Mouse (Mus musculus): ENCODE results near the gene Ddx56. TPM values are rescaled to one million over a fixed set of nuclear protein-coding genes. Genes with fewer than 3 reads are reported as not detected.
A peak's percentile ranks its signal among the peaks of the same experiment; 100 is the strongest.

Gene Ddx56
- 17.4 and 19.5 TPM in 2 replicates for polyA plus RNA-seq (2012; rRNA removed)

DNA sequence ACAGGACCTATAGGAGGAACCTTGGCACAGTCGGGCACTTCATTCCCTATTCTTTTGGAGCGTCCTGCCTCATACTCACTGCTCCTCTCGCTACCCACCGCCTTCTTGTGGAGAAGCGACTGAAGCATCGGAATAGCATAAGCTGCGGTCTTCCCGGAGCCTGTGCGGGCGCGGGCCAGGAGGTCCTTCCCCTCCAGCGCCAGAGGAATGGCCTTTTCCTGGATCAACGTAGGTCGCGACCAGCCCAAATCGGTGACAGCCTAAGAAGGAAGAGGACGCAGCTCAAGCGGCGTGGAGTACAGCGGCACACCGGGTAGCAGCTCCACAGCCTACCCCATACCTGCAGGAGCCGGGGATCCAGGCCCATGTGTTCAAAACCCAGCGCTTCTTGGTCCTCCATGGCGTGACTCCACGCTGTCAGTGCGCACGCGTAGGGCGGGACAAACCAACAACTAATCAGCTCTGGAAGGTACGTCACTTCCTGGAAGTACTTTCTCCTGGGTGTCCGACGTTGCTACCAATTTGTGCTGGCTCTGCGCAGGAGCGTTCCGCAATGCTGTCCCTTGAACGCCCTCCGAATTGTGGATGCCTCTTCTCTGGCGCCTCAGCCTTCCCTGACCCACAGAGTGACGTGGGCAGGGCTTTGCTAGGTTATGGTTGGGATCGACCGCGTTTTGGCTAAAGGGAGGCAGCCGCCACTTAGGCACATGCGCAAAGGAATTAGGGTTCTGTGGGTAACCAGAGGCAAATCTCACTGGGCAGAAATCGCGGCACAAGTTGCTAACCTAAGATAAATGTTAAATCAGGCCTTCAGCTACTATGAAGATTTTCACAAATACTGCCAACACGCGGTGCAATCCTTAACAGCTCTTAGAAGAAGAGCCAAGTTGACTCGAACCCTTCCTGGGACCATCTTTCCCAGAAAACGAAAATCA, at the start of gene Ddx56:
Gene Ddx56, minus strand, starts transcription at position 453 of the 935 bp plus-strand sequence.
- TF ChIP-seq CTCF (IDR thresholded peaks at IDR 0.05; ENCODE audit: extremely low read depth, insufficient read depth, insufficient read length, insufficient replicate concordance) = no peak
- peak; percentile 63 for TF ChIP-seq POLR2A (IDR thresholded peaks at IDR 0.05; ENCODE audit: low read depth, low read length)
- peaks cover 29% of the 10 kb centered on the region for H3K36me3 ChIP-seq (ENCODE audit: control insufficient read depth, insufficient read depth, low read length)
- H3K4me3 ChIP-seq (ENCODE audit: extremely low read depth, insufficient read depth, insufficient read length) = peak within 1 kb of the TSS; percentile 85
- H3K27me3 ChIP-seq (ENCODE audit: control insufficient read depth, insufficient read depth, low read length) = no peaks in the 10 kb centered on the region
- WGBS = 1% methylated on average over 50 of the region's 50 CpGs
- H3K27ac ChIP-seq (ENCODE audit: insufficient read depth, low read length) = peak within 1 kb of the TSS; percentile 84
- peaks cover 6% of the 10 kb centered on the region; the same call in 1 of the 2 replicates for H3K4me1 ChIP-seq (ENCODE audit: control insufficient read depth, insufficient read depth, insufficient read length)
- peak; percentile 86 to 91 for DNase-seq (ENCODE audit: low read depth in 1 of 2, low spot score in 2 of 2)

- H3K27ac ChIP-seq (ENCODE audit: insufficient read depth, low read length) = no peak overlapping the region
- no peaks in the 10 kb centered on the region for H3K4me1 ChIP-seq (ENCODE audit: control insufficient read depth, insufficient read depth, insufficient read length)
- 96% methylated on average over 11 of the region's 11 CpGs for WGBS
- no peaks in the 10 kb centered on the region for H3K27me3 ChIP-seq (ENCODE audit: control insufficient read depth, insufficient read depth, low read length)
- no peak overlapping the region for H3K4me3 ChIP-seq (ENCODE audit: extremely low read depth, insufficient read depth, insufficient read length)
- H3K36me3 ChIP-seq (ENCODE audit: control insufficient read depth, insufficient read depth, low read length) = peaks cover 37% of the 10 kb centered on the region
- TF ChIP-seq POLR2A (IDR thresholded peaks at IDR 0.05; ENCODE audit: low read depth, low read length) = no peak
- TF ChIP-seq CTCF (IDR thresholded peaks at IDR 0.05; ENCODE audit: extremely low read depth, insufficient read depth, insufficient read length, insufficient replicate concordance) = no peak
- no peak for DNase-seq (ENCODE audit: low read depth in 1 of 2, low spot score in 2 of 2)
Measured at GRCm38 (mm10) chr11:6316821-6317220, 49.2 kb upstream of the Ddx56 start.

DNA sequence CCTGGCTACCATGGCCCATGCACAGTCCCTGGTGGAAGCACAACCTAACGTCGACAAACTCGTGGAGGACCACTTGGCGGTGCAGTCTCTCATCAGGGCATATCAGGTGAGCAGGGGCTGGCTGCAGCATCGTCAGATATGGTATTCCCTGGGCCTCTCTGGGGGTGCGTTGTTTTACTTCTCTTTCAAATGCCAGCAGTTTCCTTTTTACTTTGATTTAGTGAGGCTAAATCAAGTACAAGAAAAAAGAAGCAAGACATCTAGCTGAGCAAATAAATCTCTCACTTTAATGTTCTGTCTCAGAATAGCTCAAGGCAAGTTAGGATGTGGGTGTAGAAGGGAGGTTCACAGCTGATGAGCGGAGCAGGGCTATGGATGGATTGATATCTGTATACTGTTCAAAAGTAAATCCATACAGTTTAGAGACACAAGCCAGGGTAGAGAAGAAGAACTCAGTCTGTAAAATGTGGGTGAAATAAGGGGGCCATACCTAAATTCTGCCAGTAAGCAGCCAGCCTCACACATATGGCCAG, 46.4 kb upstream of the Ddx56 start:
- Histone ChIP-seq H3K4me1 (ENCODE audit: control insufficient read depth, insufficient read depth, insufficient read length) (no peaks in the 10 kb centered on the region), H3K36me3 (ENCODE audit: control insufficient read depth, insufficient read depth, low read length) (peaks cover 37% of the 10 kb centered on the region), H3K27me3 (ENCODE audit: control insufficient read depth, insufficient read depth, low read length) (no peaks in the 10 kb centered on the region), H3K27ac (ENCODE audit: insufficient read depth, low read length) (no peak overlapping the region), H3K4me3 (ENCODE audit: extremely low read depth, insufficient read depth, insufficient read length) (no peak overlapping the region)
- TF ChIP-seq POLR2A (IDR thresholded peaks at IDR 0.05; ENCODE audit: low read depth, low read length) (no peak), CTCF (IDR thresholded peaks at IDR 0.05; ENCODE audit: extremely low read depth, insufficient read depth, insufficient read length, insufficient replicate concordance) (no peak)
- DNase-seq (ENCODE audit: low read depth in 1 of 2, low spot score in 2 of 2) = no peak
- WGBS = 61% methylated on average over 7 of the region's 7 CpGs

- WGBS = 87% methylated on average over 4 of the region's 4 CpGs
- no peak for TF ChIP-seq CTCF (IDR thresholded peaks at IDR 0.05; ENCODE audit: extremely low read depth, insufficient read depth, insufficient read length, insufficient replicate concordance)
- TF ChIP-seq POLR2A (IDR thresholded peaks at IDR 0.05; ENCODE audit: low read depth, low read length) = no peak
- Histone ChIP-seq H3K4me3 (ENCODE audit: extremely low read depth, insufficient read depth, insufficient read length) (no peak overlapping the region), H3K36me3 (ENCODE audit: control insufficient read depth, insufficient read depth, low read length) (peaks cover 6% of the 10 kb centered on the region), H3K4me1 (ENCODE audit: control insufficient read depth, insufficient read depth, insufficient read length) (no peaks in the 10 kb centered on the region), H3K27me3 (ENCODE audit: control insufficient read depth, insufficient read depth, low read length) (no peaks in the 10 kb centered on the region), H3K27ac (ENCODE audit: insufficient read depth, low read length) (no peak overlapping the region)
- DNase-seq (ENCODE audit: low read depth in 1 of 2, low spot score in 2 of 2) = no peak
Measured at GRCm38 (mm10) chr11:6308181-6308580, 40.6 kb upstream of the Ddx56 start.

- no peaks in the 10 kb centered on the region for H3K4me1 ChIP-seq (ENCODE audit: control insufficient read depth, insufficient read depth, insufficient read length)
- DNase-seq (ENCODE audit: low read depth in 1 of 2, low spot score in 2 of 2) = no peak
- H3K27me3 ChIP-seq (ENCODE audit: control insufficient read depth, insufficient read depth, low read length) = no peaks in the 10 kb centered on the region
- H3K4me3 ChIP-seq (ENCODE audit: extremely low read depth, insufficient read depth, insufficient read length) = no peak overlapping the region
- WGBS = 76% methylated on average over 1 of the region's 1 CpGs
- H3K27ac ChIP-seq (ENCODE audit: insufficient read depth, low read length) = no peak overlapping the region
- H3K36me3 ChIP-seq (ENCODE audit: control insufficient read depth, insufficient read depth, low read length) = peaks cover 5% of the 10 kb centered on the region
- no peak for TF ChIP-seq POLR2A (IDR thresholded peaks at IDR 0.05; ENCODE audit: low read depth, low read length)
- TF ChIP-seq CTCF (IDR thresholded peaks at IDR 0.05; ENCODE audit: extremely low read depth, insufficient read depth, insufficient read length, insufficient replicate concordance) = no peak
Measured at GRCm38 (mm10) chr11:6305943-6306430, 38.4 kb upstream of the Ddx56 start.

- Histone ChIP-seq H3K27ac (ENCODE audit: insufficient read depth, low read length) (no peak overlapping the region), H3K4me1 (ENCODE audit: control insufficient read depth, insufficient read depth, insufficient read length) (no peaks in the 10 kb centered on the region), H3K36me3 (ENCODE audit: control insufficient read depth, insufficient read depth, low read length) (peaks cover 19% of the 10 kb centered on the region), H3K4me3 (ENCODE audit: extremely low read depth, insufficient read depth, insufficient read length) (no peak overlapping the region), H3K27me3 (ENCODE audit: control insufficient read depth, insufficient read depth, low read length) (no peaks in the 10 kb centered on the region)
- WGBS = 90% methylated on average over 2 of the region's 2 CpGs
- no peak for DNase-seq (ENCODE audit: low read depth in 1 of 2, low spot score in 2 of 2)
- TF ChIP-seq POLR2A (IDR thresholded peaks at IDR 0.05; ENCODE audit: low read depth, low read length) (no peak), CTCF (IDR thresholded peaks at IDR 0.05; ENCODE audit: extremely low read depth, insufficient read depth, insufficient read length, insufficient replicate concordance) (no peak)
Measured at GRCm38 (mm10) chr11:6302793-6303192, 35.2 kb upstream of the Ddx56 start.
